Mouse (Mus musculus): ENCODE results near the gene Gm14418. TPM values are rescaled to one million over a fixed set of nuclear protein-coding genes. Genes with fewer than 3 reads are reported as not detected.
"Not testable (repeated sequence)": the region's sequence is repeated elsewhere in the genome, so short reads cannot be mapped to it uniquely, and the experiment has no call there.

Gm14418 gene
- polyA plus RNA-seq (2012), result not detected in 2 replicates

GRCm38 (mm10) chr2:177398096-177398495 is at the start of gene Gm14418:
Gene Gm14418 (minus strand): TSS chr2:177398320.
- TF ChIP-seq GATA1 (IDR thresholded peaks at IDR 0.05; ENCODE audit: low read length), result not testable (repeated sequence)

Other genes with a start within 250 kb of the Gm14418 start
- gene Gm14410, start 191.9 kb downstream of the Gm14418 start, polyA plus RNA-seq (2012), result 3.0 TPM in 2 replicates
- 0.16 TPM in 1 of 2 replicates, not detected in the other for gene Gm14409, start 131.3 kb downstream of the Gm14418 start, polyA plus RNA-seq (2012)
- 0.16 TPM in 1 of 2 replicates, not detected in the other for gene Gm14412, start 74.0 kb downstream of the Gm14418 start, polyA plus RNA-seq (2012)
- 0.29 and 0.76 TPM in 2 replicates for gene Zfp970, start 66.4 kb upstream of the Gm14418 start, polyA plus RNA-seq (2012)
- not detected in 2 replicates for gene Gm14403, start 99.9 kb upstream of the Gm14418 start, polyA plus RNA-seq (2012)
- not detected in 2 replicates for gene Gm14406, start 179.9 kb upstream of the Gm14418 start, polyA plus RNA-seq (2012)

Data from G1E-ER4 (cell line).